Mouse (Mus musculus): ENCODE data around the gene Rnf130. TPM values are rescaled to one million over a fixed set of nuclear protein-coding genes. Genes with fewer than 3 reads are reported as not detected.

Gene Rnf130
- polyA plus RNA-seq, 1 experiment = 60.1 TPM

GRCm38 (mm10) chr11:49982881-49983280 lies 42.3 kb upstream of the Rnf130 start:
- H3K4me3 ChIP-seq (ENCODE audit: insufficient read depth, low read depth, low read length) = no peak overlapping the region
- no peak for TF ChIP-seq CTCF (conservative IDR thresholded peaks at IDR 0.05; ENCODE audit: insufficient read depth, insufficient read length, low read depth, low read length)
- no peak for TF ChIP-seq POLR2A (IDR thresholded peaks at IDR 0.05; ENCODE audit: low read depth, low read length)
- no peaks in the 10 kb centered on the region for H3K36me3 ChIP-seq (ENCODE audit: control insufficient read depth, insufficient read depth, low read length)
- H3K27me3 ChIP-seq (replicated peaks; ENCODE audit: control insufficient read depth, insufficient read depth, low read length) = no peaks in the 10 kb centered on the region
- H3K4me1 ChIP-seq (ENCODE audit: control insufficient read depth, insufficient read depth, low read length) = no peaks in the 10 kb centered on the region
- WGBS = 34% methylated on average over 4 of the region's 4 CpGs
- no peak for DNase-seq
- H3K27ac ChIP-seq (ENCODE audit: insufficient read depth, low read depth, low read length) = no peak overlapping the region

GRCm38 (mm10) chr11:49983875-49984552 lies 41.1 kb upstream of the Rnf130 start:
- TF ChIP-seq CTCF (conservative IDR thresholded peaks at IDR 0.05; ENCODE audit: insufficient read depth, insufficient read length, low read depth, low read length) (no peak), POLR2A (IDR thresholded peaks at IDR 0.05; ENCODE audit: low read depth, low read length) (no peak)
- no peak for DNase-seq
- Histone ChIP-seq H3K4me1 (ENCODE audit: control insufficient read depth, insufficient read depth, low read length) (no peaks in the 10 kb centered on the region), H3K4me3 (ENCODE audit: insufficient read depth, low read depth, low read length) (no peak overlapping the region), H3K27me3 (replicated peaks; ENCODE audit: control insufficient read depth, insufficient read depth, low read length) (no peaks in the 10 kb centered on the region), H3K36me3 (ENCODE audit: control insufficient read depth, insufficient read depth, low read length) (no peaks in the 10 kb centered on the region), H3K27ac (ENCODE audit: insufficient read depth, low read depth, low read length) (no peak overlapping the region)
- WGBS = 91% methylated on average over 4 of the region's 4 CpGs

GRCm38 (mm10) chr11:49985009-49985408 lies 40.1 kb upstream of the Rnf130 start:
- H3K27me3 ChIP-seq (replicated peaks; ENCODE audit: control insufficient read depth, insufficient read depth, low read length) = no peaks in the 10 kb centered on the region
- no peak overlapping the region for H3K27ac ChIP-seq (ENCODE audit: insufficient read depth, low read depth, low read length)
- no peak overlapping the region for H3K4me3 ChIP-seq (ENCODE audit: insufficient read depth, low read depth, low read length)
- no peak for DNase-seq
- H3K36me3 ChIP-seq (ENCODE audit: control insufficient read depth, insufficient read depth, low read length) = no peaks in the 10 kb centered on the region
- TF ChIP-seq CTCF (conservative IDR thresholded peaks at IDR 0.05; ENCODE audit: insufficient read depth, insufficient read length, low read depth, low read length) = no peak
- TF ChIP-seq POLR2A (IDR thresholded peaks at IDR 0.05; ENCODE audit: low read depth, low read length) = no peak
- WGBS = 87% methylated on average over 4 of the region's 4 CpGs
- H3K4me1 ChIP-seq (ENCODE audit: control insufficient read depth, insufficient read depth, low read length) = no peaks in the 10 kb centered on the region

DNA sequence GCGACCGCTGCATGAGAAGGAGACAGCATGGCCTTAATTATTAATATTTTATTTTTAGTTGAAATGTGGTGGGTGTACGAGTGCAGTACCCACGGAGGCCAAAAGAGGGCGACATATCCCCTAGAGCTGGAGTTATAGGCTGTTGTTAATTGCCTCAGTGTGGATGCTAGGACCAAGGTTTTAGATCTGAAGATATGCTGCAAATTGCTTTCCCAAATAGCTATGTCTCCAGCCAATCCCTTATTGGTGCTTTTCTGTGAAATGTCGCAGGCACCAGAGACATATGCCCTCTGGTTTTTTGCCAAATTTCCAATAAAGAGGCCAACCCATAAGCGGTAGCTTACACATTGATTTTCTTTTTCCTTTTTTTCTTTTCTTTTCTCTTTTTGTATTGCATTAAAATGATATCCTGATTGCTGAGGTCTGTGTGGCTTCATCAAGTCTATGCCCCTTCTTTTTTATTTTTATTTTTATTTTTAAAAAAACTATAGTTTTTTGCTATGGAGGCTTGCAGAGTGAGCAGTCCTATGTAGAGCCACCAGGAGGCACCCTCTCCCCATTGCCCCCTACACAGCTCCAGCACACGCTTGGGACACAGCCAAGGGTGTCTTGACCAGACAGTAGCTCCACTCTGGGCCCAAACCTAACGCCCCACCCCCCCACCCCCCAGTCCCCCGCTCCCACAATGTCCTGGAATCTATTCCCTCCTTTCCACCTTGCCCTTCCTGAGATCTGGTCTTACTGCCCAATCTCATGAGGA lies 38.7 kb upstream of the Rnf130 start:
- no peaks in the 10 kb centered on the region for H3K36me3 ChIP-seq (ENCODE audit: control insufficient read depth, insufficient read depth, low read length)
- no peaks in the 10 kb centered on the region for H3K4me1 ChIP-seq (ENCODE audit: control insufficient read depth, insufficient read depth, low read length)
- H3K4me3 ChIP-seq (ENCODE audit: insufficient read depth, low read depth, low read length) = no peak overlapping the region
- no peak for TF ChIP-seq POLR2A (IDR thresholded peaks at IDR 0.05; ENCODE audit: low read depth, low read length)
- TF ChIP-seq CTCF (conservative IDR thresholded peaks at IDR 0.05; ENCODE audit: insufficient read depth, insufficient read length, low read depth, low read length) = peak; percentile 91
- no peak overlapping the region for H3K27ac ChIP-seq (ENCODE audit: insufficient read depth, low read depth, low read length)
- WGBS = 23% methylated on average over 10 of the region's 10 CpGs
- peak; percentile 61 for DNase-seq
- H3K27me3 ChIP-seq (replicated peaks; ENCODE audit: control insufficient read depth, insufficient read depth, low read length) = no peaks in the 10 kb centered on the region

DNA sequence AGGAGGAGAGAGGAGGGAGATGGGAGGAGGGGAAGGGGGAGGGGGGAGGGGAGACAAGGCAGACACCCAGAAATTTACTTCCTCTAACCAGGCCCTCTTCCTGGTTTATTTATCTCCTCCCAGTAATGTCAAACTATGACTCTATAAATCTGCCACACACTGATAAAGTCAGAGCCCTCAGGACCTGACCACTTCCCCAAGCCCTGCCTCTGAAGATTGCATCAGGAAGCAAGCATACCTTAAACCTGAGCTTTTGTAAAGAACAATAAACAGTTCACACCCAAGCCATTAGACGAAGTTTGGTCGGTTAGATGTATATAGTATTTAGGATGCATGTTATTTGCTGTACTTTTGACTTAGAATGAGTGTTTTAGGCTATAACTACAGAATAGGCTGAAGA lies 30.6 kb upstream of the Rnf130 start:
- no peak overlapping the region for H3K27ac ChIP-seq (ENCODE audit: insufficient read depth, low read depth, low read length)
- DNase-seq = no peak
- H3K27me3 ChIP-seq (replicated peaks; ENCODE audit: control insufficient read depth, insufficient read depth, low read length) = no peaks in the 10 kb centered on the region
- no peak for TF ChIP-seq POLR2A (IDR thresholded peaks at IDR 0.05; ENCODE audit: low read depth, low read length)
- TF ChIP-seq CTCF (conservative IDR thresholded peaks at IDR 0.05; ENCODE audit: insufficient read depth, insufficient read length, low read depth, low read length) = no peak
- 57% methylated on average over 2 of the region's 2 CpGs for WGBS
- H3K4me1 ChIP-seq (ENCODE audit: control insufficient read depth, insufficient read depth, low read length) = peaks cover 4% of the 10 kb centered on the region; the same call in 1 of the 2 replicates
- no peak overlapping the region for H3K4me3 ChIP-seq (ENCODE audit: insufficient read depth, low read depth, low read length)
- H3K36me3 ChIP-seq (ENCODE audit: control insufficient read depth, insufficient read depth, low read length) = no peaks in the 10 kb centered on the region

- 39% methylated on average over 4 of the region's 4 CpGs for WGBS
- peak; percentile 41 for DNase-seq
- TF ChIP-seq CTCF (conservative IDR thresholded peaks at IDR 0.05; ENCODE audit: insufficient read depth, insufficient read length, low read depth, low read length) (no peak), POLR2A (IDR thresholded peaks at IDR 0.05; ENCODE audit: low read depth, low read length) (no peak)
- Histone ChIP-seq H3K27ac (ENCODE audit: insufficient read depth, low read depth, low read length) (peak overlapping the region; percentile 65), H3K36me3 (ENCODE audit: control insufficient read depth, insufficient read depth, low read length) (no peaks in the 10 kb centered on the region), H3K4me1 (ENCODE audit: control insufficient read depth, insufficient read depth, low read length) (peaks cover 4% of the 10 kb centered on the region; the same call in 1 of the 2 replicates), H3K27me3 (replicated peaks; ENCODE audit: control insufficient read depth, insufficient read depth, low read length) (no peaks in the 10 kb centered on the region), H3K4me3 (ENCODE audit: insufficient read depth, low read depth, low read length) (no peak overlapping the region)
These were observed 28.7 kb upstream of the Rnf130 start for GRCm38 (mm10) chr11:49996398-49996797.

- WGBS = 48% methylated on average over 5 of the region's 5 CpGs
- Histone ChIP-seq H3K27me3 (replicated peaks; ENCODE audit: control insufficient read depth, insufficient read depth, low read length) (no peaks in the 10 kb centered on the region), H3K4me1 (ENCODE audit: control insufficient read depth, insufficient read depth, low read length) (peaks cover 11% of the 10 kb centered on the region), H3K4me3 (ENCODE audit: insufficient read depth, low read depth, low read length) (no peak overlapping the region), H3K36me3 (ENCODE audit: control insufficient read depth, insufficient read depth, low read length) (no peaks in the 10 kb centered on the region), H3K27ac (ENCODE audit: insufficient read depth, low read depth, low read length) (no peak overlapping the region)
- DNase-seq = peak; percentile 87
- TF ChIP-seq CTCF (conservative IDR thresholded peaks at IDR 0.05; ENCODE audit: insufficient read depth, insufficient read length, low read depth, low read length) (no peak), POLR2A (IDR thresholded peaks at IDR 0.05; ENCODE audit: low read depth, low read length) (no peak)
These were observed 27.8 kb upstream of the Rnf130 start for GRCm38 (mm10) chr11:49997321-49997720.

All from kidney, adult 2 months (tissue).